Mouse (Mus musculus): ENCODE data around the gene Fbxw8. TPM values are rescaled to one million over a fixed set of nuclear protein-coding genes. Genes with fewer than 3 reads are reported as not detected.

Gene Fbxw8
- total RNA-seq, 2 experiments from 2014 or later, result 34.2 to 38.5 TPM

- intact Hi-C loops (cut with DNase I), result no loop called here
- DNase-seq (ENCODE audit: low spot score in 2 of 2), result no peak
Observed at GRCm38 (mm10) chr5:118165462-118165861, 10.2 kb upstream of the Fbxw8 start.

GRCm38 (mm10) chr5:118164581-118164980 is 9.3 kb upstream of the Fbxw8 start, which contains the start of gene Hrk:
Gene Hrk (plus strand): TSS chr5:118164648.
- no peak for DNase-seq (ENCODE audit: low spot score in 2 of 2)
- intact Hi-C loops (cut with DNase I), result no loop called here

- intact Hi-C loops (cut with DNase I), result no loop called here
- no peak for DNase-seq (ENCODE audit: low spot score in 2 of 2)
Observed at GRCm38 (mm10) chr5:118160691-118161090, 5.4 kb upstream of the Fbxw8 start.

GRCm38 (mm10) chr5:118156976-118157375 is 1.7 kb upstream of the Fbxw8 start:
- DNase-seq (ENCODE audit: low spot score in 2 of 2), result no peak
- intact Hi-C loops (cut with DNase I), result no loop called here

GRCm38 (mm10) chr5:118155565-118155947 is 292 bp upstream of the Fbxw8 start:
- intact Hi-C loops (cut with DNase I), result no loop called here
- no peak for DNase-seq (ENCODE audit: low spot score in 2 of 2)

- intact Hi-C loops (cut with DNase I), result no loop called here
- DNase-seq (ENCODE audit: low spot score in 2 of 2), result no peak
Observed at GRCm38 (mm10) chr5:118149711-118150110, 5.6 kb downstream of the Fbxw8 start.

- no peak for DNase-seq (ENCODE audit: low spot score in 2 of 2)
- intact Hi-C loops (cut with DNase I), result no loop called here
Observed at GRCm38 (mm10) chr5:118147264-118147663, 8.0 kb downstream of the Fbxw8 start.

- intact Hi-C loops (cut with DNase I), result no loop called here
- no peak for DNase-seq (ENCODE audit: low spot score in 2 of 2)
Observed at GRCm38 (mm10) chr5:118145999-118146679, 9.1 kb downstream of the Fbxw8 start.

- intact Hi-C loops (cut with DNase I), result no loop called here
- no peak for DNase-seq (ENCODE audit: low spot score in 2 of 2)
Observed at GRCm38 (mm10) chr5:118145458-118145857, 9.8 kb downstream of the Fbxw8 start.

- intact Hi-C loops (cut with DNase I), result no loop called here
- no peak for DNase-seq (ENCODE audit: low spot score in 2 of 2)
Observed at GRCm38 (mm10) chr5:118144770-118145169, 10.5 kb downstream of the Fbxw8 start.

- intact Hi-C loops (cut with DNase I), result no loop called here
- no peak for DNase-seq (ENCODE audit: low spot score in 2 of 2)
Observed at GRCm38 (mm10) chr5:118144327-118144726, 10.9 kb downstream of the Fbxw8 start.

- intact Hi-C loops (cut with DNase I), result no loop called here
- no peak for DNase-seq (ENCODE audit: low spot score in 2 of 2)
Observed at GRCm38 (mm10) chr5:118143211-118144026, 11.8 kb downstream of the Fbxw8 start.

GRCm38 (mm10) chr5:118142471-118142870 is 12.8 kb downstream of the Fbxw8 start:
- DNase-seq (ENCODE audit: low spot score in 2 of 2), result no peak
- intact Hi-C loops (cut with DNase I), result no loop called here

GRCm38 (mm10) chr5:118139630-118140029 is 15.6 kb downstream of the Fbxw8 start:
- no peak for DNase-seq (ENCODE audit: low spot score in 2 of 2)

GRCm38 (mm10) chr5:118136391-118136790 is 18.9 kb downstream of the Fbxw8 start:
- no peak for DNase-seq (ENCODE audit: low spot score in 2 of 2)
- intact Hi-C loops (cut with DNase I), result no loop called here

More at GRCm38 (mm10) chr5:118139630-118140029, 15.6 kb downstream of the Fbxw8 start:
- intact Hi-C loops (cut with DNase I), result no loop called here

GRCm38 (mm10) chr5:118128651-118129050 is 26.6 kb downstream of the Fbxw8 start:
- no peak for DNase-seq (ENCODE audit: low spot score in 2 of 2)
- intact Hi-C loops (cut with DNase I), result no loop called here

GRCm38 (mm10) chr5:118128208-118128607 is 27.1 kb downstream of the Fbxw8 start:
- DNase-seq (ENCODE audit: low spot score in 2 of 2), result no peak
- intact Hi-C loops (cut with DNase I), result no loop called here

GRCm38 (mm10) chr5:118126671-118127070 is 28.6 kb downstream of the Fbxw8 start:
- no peak for DNase-seq (ENCODE audit: low spot score in 2 of 2)
- intact Hi-C loops (cut with DNase I), result no loop called here

GRCm38 (mm10) chr5:118123096-118123495 is 32.2 kb downstream of the Fbxw8 start:
- DNase-seq (ENCODE audit: low spot score in 2 of 2), result no peak
- intact Hi-C loops (cut with DNase I), result no loop called here

GRCm38 (mm10) chr5:118121928-118122327 is 33.3 kb downstream of the Fbxw8 start:
- intact Hi-C loops (cut with DNase I), result no loop called here
- DNase-seq (ENCODE audit: low spot score in 2 of 2), result no peak

- intact Hi-C loops (cut with DNase I), result no loop called here
- DNase-seq (ENCODE audit: low spot score in 2 of 2), result no peak
Observed at GRCm38 (mm10) chr5:118120670-118121069, 34.6 kb downstream of the Fbxw8 start.
